Mouse (Mus musculus) embryonic stem cell, embryonic (primary cell): ENCODE measurements at regions not wholly inside any gene's neighbourhood (a gene's known extent, or its start where the extent isn't known, plus 50 kb on each side); places are given as distances from the start of the nearest gene placed in this dataset.

Source experiments
- CTCF ChIA-PET, 4 experiments: fragments of 300-600 bp in 2 of 4; fragments of 350-600 bp in 2 of 4; sonication (Branson Sonifier 250); formaldehyde crosslinking; loops; one replicate each; lab custom pipeline; 2022; ENCODE audit warnings: inconsistent platforms in 2 of 4; lab: Charles Lee
- POLR2A ChIA-PET, 4 experiments: fragments of 300-600 bp in 2 of 4; fragments of 350-600 bp in 2 of 4; sonication (Branson Sonifier 250); formaldehyde crosslinking; loops; one replicate each; lab custom pipeline; 2022; ENCODE audit warnings: antibody characterized with exemption in 4 of 4, inconsistent platforms in 1 of 4; lab: Charles Lee

- CTCF ChIA-PET: interaction anchor here in 1 of 4 experiments (0.6 kb wide), 1 partner anchor 236 kb away, joined by 3 read pairs; no protein-coding TSS in a partner anchor
Measured at GRCm38 (mm10) chr6:101531914-101532313, 154.2 kb upstream of the Pdzrn3 start.

GRCm38 (mm10) chr6:101525129-101525528 lies 147.4 kb upstream of the Pdzrn3 start:
- POLR2A ChIA-PET: interaction anchor here in 1 of 4 experiments (1.1 kb wide), 1 partner anchor 13 kb away, joined by 3 read pairs; no protein-coding TSS in a partner anchor
- CTCF ChIA-PET: no interaction called here

More at GRCm38 (mm10) chr6:101531914-101532313, 154.2 kb upstream of the Pdzrn3 start:
- POLR2A ChIA-PET: interaction anchor here in 1 of 4 experiments (0.7 kb wide), 1 partner anchor 206 kb away, joined by 3 read pairs; no protein-coding TSS in a partner anchor

GRCm38 (mm10) chr6:101521316-101521715 lies 143.6 kb upstream of the Pdzrn3 start:
- CTCF ChIA-PET: no interaction called here
- POLR2A ChIA-PET: no interaction called here

- CTCF ChIA-PET: no interaction called here
- POLR2A ChIA-PET: no interaction called here
Measured at GRCm38 (mm10) chr6:101520755-101521154, 143.1 kb upstream of the Pdzrn3 start.

GRCm38 (mm10) chr6:101518904-101519701 lies 141.4 kb upstream of the Pdzrn3 start:
- POLR2A ChIA-PET: no interaction called here
- CTCF ChIA-PET: no interaction called here

GRCm38 (mm10) chr6:101517584-101517983 lies 139.9 kb upstream of the Pdzrn3 start:
- CTCF ChIA-PET: no interaction called here
- POLR2A ChIA-PET: no interaction called here

- CTCF ChIA-PET: no interaction called here
- POLR2A ChIA-PET: no interaction called here
Measured at GRCm38 (mm10) chr6:101513696-101514095, 136.0 kb upstream of the Pdzrn3 start.

GRCm38 (mm10) chr6:101502149-101502548 lies 124.5 kb upstream of the Pdzrn3 start:
- ChIA-PET POLR2A (no interaction called here), CTCF (no interaction called here)

GRCm38 (mm10) chr6:101501716-101502115 lies 124.0 kb upstream of the Pdzrn3 start:
- ChIA-PET POLR2A (no interaction called here), CTCF (no interaction called here)

GRCm38 (mm10) chr6:101500202-101500601 lies 122.5 kb upstream of the Pdzrn3 start:
- CTCF ChIA-PET: no interaction called here
- POLR2A ChIA-PET: no interaction called here

GRCm38 (mm10) chr6:101488466-101488865 lies 110.8 kb upstream of the Pdzrn3 start:
- ChIA-PET CTCF (no interaction called here), POLR2A (no interaction called here)

- ChIA-PET CTCF (no interaction called here), POLR2A (no interaction called here)
Measured at GRCm38 (mm10) chr6:101484526-101485287, 107.0 kb upstream of the Pdzrn3 start.

GRCm38 (mm10) chr6:101482635-101483465 lies 105.2 kb upstream of the Pdzrn3 start:
- CTCF ChIA-PET: no interaction called here

GRCm38 (mm10) chr6:101473956-101474355 lies 96.3 kb upstream of the Pdzrn3 start:
- POLR2A ChIA-PET: no interaction called here

More at GRCm38 (mm10) chr6:101482635-101483465, 105.2 kb upstream of the Pdzrn3 start:
- POLR2A ChIA-PET: no interaction called here

GRCm38 (mm10) chr6:101473257-101473925 lies 95.7 kb upstream of the Pdzrn3 start:
- CTCF ChIA-PET: no interaction called here
- POLR2A ChIA-PET: interaction anchor here in 1 of 4 experiments (0.7 kb wide), 1 partner anchor 439 kb away, joined by 3 read pairs; no protein-coding TSS in a partner anchor

More at GRCm38 (mm10) chr6:101473956-101474355, 96.3 kb upstream of the Pdzrn3 start:
- CTCF ChIA-PET: no interaction called here

GRCm38 (mm10) chr6:101464910-101465309 lies 87.2 kb upstream of the Pdzrn3 start:
- ChIA-PET POLR2A (no interaction called here), CTCF (interaction anchor here in 1 of 4 experiments (0.6 kb wide), 1 partner anchor 61 kb away, joined by 3 read pairs; no protein-coding TSS in a partner anchor)

GRCm38 (mm10) chr6:101463812-101464320 lies 86.2 kb upstream of the Pdzrn3 start:
- POLR2A ChIA-PET: no interaction called here
- CTCF ChIA-PET: no interaction called here

- CTCF ChIA-PET: no interaction called here
- POLR2A ChIA-PET: interaction anchor here in 1 of 4 experiments (1.1 kb wide), 1 partner anchor 14 kb away, joined by 3 read pairs; no protein-coding TSS in a partner anchor
Measured at GRCm38 (mm10) chr6:101446720-101447119, 69.0 kb upstream of the Pdzrn3 start.
